Mouse (Mus musculus) hindbrain, embryonic 10.5 days (tissue): ENCODE measurements around the gene a. TPM values are rescaled to one million over a fixed set of nuclear protein-coding genes. Genes with fewer than 3 reads are reported as not detected.
A peak's percentile ranks its signal among the peaks of the same experiment; 100 is the strongest.
"Not testable (repeated sequence)": the region's sequence is repeated elsewhere in the genome, so short reads cannot be mapped to it uniquely, and the experiment has no call there.

Experiments
- DNase-seq: peaks from one replicate; pipeline ENCODE4 v3.0.0-alpha.2; 2017; ENCODE audit warnings: low spot score
- H3K27ac ChIP-seq: fragments of 300-500 bp; sonication (generic); 2 replicates; pipeline ENCODE4 v1.5.1; 2016; ENCODE audit warnings: mild to moderate bottlenecking, moderate library complexity
- H3K27me3 ChIP-seq: fragments of 300-500 bp; sonication (generic); 2 replicates; pipeline ENCODE4 v1.6.1; 2016; ENCODE audit warnings: mild to moderate bottlenecking; ENCODE audit not compliant: poor library complexity, insufficient read depth, severe bottlenecking
- H3K36me3 ChIP-seq: fragments of 300-500 bp; sonication (generic); 2 replicates; pipeline ENCODE4 v1.6.1; 2016; ENCODE audit warnings: mild to moderate bottlenecking, moderate library complexity
- H3K4me1 ChIP-seq: fragments of 300-500 bp; sonication (generic); replicated peaks from 2 replicates; pipeline ENCODE4 v1.6.1; 2016; ENCODE audit warnings: mild to moderate bottlenecking
- H3K4me3 ChIP-seq: fragments of 300-500 bp; sonication (generic); 2 replicates; pipeline ENCODE4 v1.5.1; 2016; ENCODE audit warnings: mild to moderate bottlenecking, moderate library complexity
- H3K9me3 ChIP-seq: fragments of 300-500 bp; sonication (generic); 2 replicates; pipeline ENCODE4 v1.6.1; 2016; ENCODE audit warnings: mild to moderate bottlenecking, moderate library complexity
- WGBS: fragments of 180-500 bp; shearing (Covaris S2); methylation state at CpG from one replicate; pipeline ENCODE4 v1.1.7; 2016; 5-methylcytosine and 5-hydroxymethylcytosine counted together
- polyA plus RNA-seq: library from polyadenylated mRNA; unstranded; fragments of >200 nt; fragmentation: Nextera tagmentation; extraction: Ambion mirVana; gene quantifications from 2 replicates; pipeline ENCODE4 v1.2.1, GENCODE M21; 2016

Gene a
- polyA plus RNA-seq, 1 experiment from 2014 or later, result 1.0 TPM

DNA sequence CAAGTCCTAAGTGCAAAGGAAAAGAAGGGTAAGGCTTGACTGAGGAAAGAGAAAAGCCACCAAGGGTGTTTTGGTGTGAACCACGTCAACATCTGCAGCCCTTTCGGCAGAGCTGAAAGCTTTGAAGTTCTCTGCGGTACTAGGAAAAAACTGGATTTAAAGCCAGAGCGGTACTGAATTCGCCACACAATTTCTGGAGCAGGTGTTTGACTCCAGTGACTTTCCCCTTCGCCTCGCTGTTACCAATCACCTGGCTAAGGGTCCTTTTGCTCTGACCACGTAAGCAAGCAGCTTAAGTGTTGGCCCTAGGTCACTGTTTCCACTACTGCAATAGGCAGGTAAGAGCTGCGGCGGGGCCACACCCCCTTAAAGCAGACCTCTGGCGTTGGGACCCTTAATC lies 214.3 kb downstream of the a start:
- no peaks in the 10 kb centered on the region for H3K4me1 ChIP-seq
- H3K4me3 ChIP-seq, result no peak overlapping the region
- H3K27ac ChIP-seq, result no peak overlapping the region
- no peak for DNase-seq
- 0 out of 2 replicates have a peak, but pooled peaks cover 3% of the 10 kb centered on the region for H3K27me3 ChIP-seq
- 90% methylated on average over 11 of the region's 11 CpGs for WGBS
- peaks cover 4% of the 10 kb centered on the region; the same call in 1 of the 2 replicates for H3K9me3 ChIP-seq
- no peaks in the 10 kb centered on the region for H3K36me3 ChIP-seq

DNA sequence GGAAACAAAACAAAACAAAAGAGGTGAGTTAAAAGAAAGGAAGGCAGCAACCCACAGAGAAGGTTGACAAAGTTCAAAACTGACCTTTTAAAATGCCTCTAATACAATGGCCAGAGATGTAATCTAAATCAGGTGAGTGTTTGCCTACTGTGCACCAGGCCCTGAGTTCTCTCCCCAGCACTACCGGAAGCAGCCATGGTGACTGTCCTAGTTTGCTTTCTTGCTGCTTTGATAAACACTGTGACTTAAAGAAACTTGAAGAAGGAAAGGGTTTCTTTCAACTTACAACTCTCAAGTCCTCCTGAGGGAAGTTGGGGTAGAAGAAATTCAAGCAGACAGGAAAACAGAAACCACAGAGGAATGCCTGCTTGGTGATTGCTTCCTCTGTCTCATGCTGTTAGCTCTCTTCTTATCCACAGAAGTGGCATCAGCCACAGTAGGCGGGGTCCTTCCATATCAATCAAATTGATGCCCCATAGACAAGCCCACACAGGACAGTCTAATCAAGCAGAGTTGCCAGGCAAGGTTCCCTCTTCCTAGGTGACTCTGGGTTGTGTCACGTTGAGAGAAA lies 220.0 kb downstream of the a start:
- WGBS, result 60% methylated on average over 3 of the region's 3 CpGs
- no peak for DNase-seq
- Histone ChIP-seq H3K27ac (no peak overlapping the region), H3K4me1 (no peaks in the 10 kb centered on the region), H3K36me3 (no peaks in the 10 kb centered on the region), H3K4me3 (no peak overlapping the region), H3K27me3 (peaks cover 19% of the 10 kb centered on the region), H3K9me3 (peaks cover 4% of the 10 kb centered on the region; the same call in 1 of the 2 replicates)

- 78% methylated on average over 6 of the region's 6 CpGs for WGBS
- no peak for DNase-seq
Observed at GRCm38 (mm10) chr2:155012991-155013390, 221.8 kb downstream of the a start.

DNA sequence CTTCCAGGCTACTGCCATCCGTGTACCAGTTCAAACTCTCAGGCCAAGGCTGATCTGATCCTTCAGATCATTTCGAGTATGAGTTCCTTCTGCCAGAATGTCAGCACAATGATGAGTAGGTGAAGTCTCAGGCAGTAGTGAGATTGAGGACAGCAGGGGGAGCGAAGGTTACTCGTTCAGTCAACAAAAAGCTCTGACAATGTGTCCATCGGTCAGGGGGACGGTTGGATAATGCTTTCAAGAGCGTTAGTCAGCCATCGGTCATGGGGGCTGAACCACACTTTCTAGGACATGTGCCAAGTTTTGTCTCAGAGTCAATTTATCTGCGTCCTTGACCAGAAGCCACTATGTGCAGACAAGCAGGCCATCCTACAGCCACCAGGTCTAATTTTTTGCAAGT lies 225.5 kb downstream of the a start:
- not testable (repeated sequence) for H3K27ac ChIP-seq, H3K36me3 ChIP-seq, H3K4me3 ChIP-seq, H3K9me3 ChIP-seq, DNase-seq
- Histone ChIP-seq H3K27me3 (peaks cover 37% of the 10 kb centered on the region), H3K4me1 (peaks cover 12% of the 10 kb centered on the region)
- WGBS, result 8% methylated on average over 8 of the region's 9 CpGs

More at GRCm38 (mm10) chr2:155012991-155013390, 221.8 kb downstream of the a start:
- H3K4me3 ChIP-seq, result no peak overlapping the region
- H3K36me3 ChIP-seq, result no peaks in the 10 kb centered on the region
- no peaks in the 10 kb centered on the region for H3K9me3 ChIP-seq
- H3K4me1 ChIP-seq, result no peaks in the 10 kb centered on the region
- peaks cover 19% of the 10 kb centered on the region for H3K27me3 ChIP-seq
- H3K27ac ChIP-seq, result no peak overlapping the region

DNA sequence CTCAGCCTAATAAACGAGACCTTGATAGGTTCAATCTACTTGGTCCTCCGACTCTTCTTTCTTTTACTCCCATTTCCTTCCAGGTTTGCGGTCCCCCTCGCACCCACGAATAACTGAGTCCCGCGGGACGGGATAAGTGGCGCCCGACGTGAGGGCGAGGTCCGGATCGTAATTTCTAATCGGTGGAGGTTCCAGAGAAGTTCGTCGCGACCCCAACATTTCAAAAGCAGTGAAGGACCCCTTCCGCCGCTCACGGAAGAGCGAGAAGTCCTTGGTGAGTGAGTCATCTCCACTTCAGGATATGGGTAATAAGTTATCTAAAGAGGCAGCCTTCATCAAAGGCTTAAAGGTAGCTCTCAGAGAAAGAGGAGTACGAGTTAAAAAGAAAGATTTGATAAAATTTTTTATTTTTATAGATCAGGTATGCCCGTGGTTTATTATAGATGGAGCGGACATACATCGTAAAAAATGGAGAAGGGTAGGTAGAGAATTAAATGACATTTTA lies 227.1 kb downstream of the a start, which contains the start of gene Gm14226:
Gene Gm14226, plus strand, starts transcription at position 16 of the 505 bp plus-strand sequence.
- Histone ChIP-seq H3K27ac (peak within 1 kb of the TSS; percentile 89), H3K27me3 (peaks cover 47% of the 10 kb centered on the region), H3K4me1 (peaks cover 12% of the 10 kb centered on the region), H3K4me3 (peak within 1 kb of the TSS; percentile 53)
- H3K36me3 ChIP-seq, H3K9me3 ChIP-seq, DNase-seq: not testable (repeated sequence)
- WGBS, result 1% methylated on average over 24 of the region's 26 CpGs

- Histone ChIP-seq H3K4me1 (peaks cover 12% of the 10 kb centered on the region), H3K36me3 (no peaks in the 10 kb centered on the region), H3K9me3 (no peaks in the 10 kb centered on the region), H3K4me3 (peak overlapping the region; percentile 53), H3K27ac (peak overlapping the region; percentile 89), H3K27me3 (peaks cover 45% of the 10 kb centered on the region)
- DNase-seq, result peak; percentile 86
- under 1% methylated on average over 38 of the region's 38 CpGs for WGBS
Observed at GRCm38 (mm10) chr2:155018762-155019641, 227.8 kb downstream of the a start.

- WGBS, result under 1% methylated on average over 22 of the region's 22 CpGs
Observed at GRCm38 (mm10) chr2:155019673-155020072, 228.5 kb downstream of the a start.

DNA sequence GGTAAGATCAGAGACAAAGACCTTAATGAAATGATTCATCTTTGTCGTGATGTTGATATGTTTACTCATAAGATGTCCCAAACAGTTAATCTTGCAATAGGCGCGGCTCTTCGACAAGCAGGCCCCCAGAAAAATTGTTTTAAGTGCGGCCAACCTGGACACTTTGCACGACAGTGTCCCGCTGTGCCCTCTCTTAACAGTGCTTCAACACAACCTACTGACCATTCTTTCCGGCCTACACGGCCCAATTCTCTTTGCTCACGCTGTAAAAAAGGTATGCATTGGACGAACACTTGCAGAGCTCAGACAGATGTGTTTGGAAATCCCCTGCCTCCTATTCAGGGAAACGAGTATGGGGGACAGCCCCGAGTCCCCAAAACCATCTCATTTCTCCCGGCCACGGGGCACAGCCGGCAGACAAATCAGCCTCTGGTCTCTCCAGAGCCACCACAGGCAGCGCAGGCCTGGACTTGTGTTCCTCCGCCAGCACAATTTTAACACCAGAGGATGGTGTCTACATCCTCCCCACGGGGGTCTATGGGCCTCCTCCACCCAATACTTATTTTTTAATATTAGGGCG lies 229.1 kb downstream of the a start:
- H3K9me3 ChIP-seq, result not testable (repeated sequence)
- DNase-seq, result peak; percentile 10
- peak overlapping the region; percentile 89 for H3K27ac ChIP-seq

More at GRCm38 (mm10) chr2:155019673-155020072, 228.5 kb downstream of the a start:
- peak; percentile 93 for DNase-seq
- peak overlapping the region; percentile 89 for H3K27ac ChIP-seq
- peaks cover 12% of the 10 kb centered on the region for H3K4me1 ChIP-seq
- peaks cover 38% of the 10 kb centered on the region for H3K27me3 ChIP-seq
- peak overlapping the region; percentile 53 for H3K4me3 ChIP-seq
- no peaks in the 10 kb centered on the region for H3K36me3 ChIP-seq
- H3K9me3 ChIP-seq, result no peaks in the 10 kb centered on the region

DNA sequence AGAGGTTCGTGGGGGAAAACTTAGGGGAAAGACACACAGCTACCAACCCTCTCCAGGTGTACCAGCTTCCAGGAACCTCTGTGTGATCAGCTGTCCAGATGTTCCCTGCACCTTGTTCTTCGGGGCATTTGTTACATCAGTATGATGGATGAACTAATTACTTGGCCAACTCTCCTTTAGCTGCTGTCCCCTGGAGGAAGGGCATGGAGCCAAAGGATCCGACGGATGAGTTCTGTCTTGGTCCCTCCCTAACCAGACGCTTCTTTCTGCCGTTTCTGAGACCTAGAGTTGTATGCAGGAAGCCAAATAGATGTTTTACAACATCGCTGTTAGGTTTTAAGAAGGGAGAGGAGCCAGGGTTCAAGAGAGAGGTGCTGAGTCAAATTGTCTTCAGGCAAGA lies 239.6 kb downstream of the a start:
- Histone ChIP-seq H3K4me3 (no peak overlapping the region), H3K27ac (no peak overlapping the region), H3K4me1 (0 out of 2 replicates have a peak, but pooled peaks cover 8% of the 10 kb centered on the region), H3K27me3 (no peaks in the 10 kb centered on the region; the same call in 1 of the 2 replicates), H3K9me3 (no peaks in the 10 kb centered on the region), H3K36me3 (no peaks in the 10 kb centered on the region)
- WGBS, result 81% methylated on average over 7 of the region's 7 CpGs
- DNase-seq, result no peak

More for the DNA sequence above, 229.1 kb downstream of the a start:
- H3K36me3 ChIP-seq, result not testable (repeated sequence)
- 15% methylated on average over 20 of the region's 20 CpGs for WGBS
- Histone ChIP-seq H3K4me1 (peaks cover 12% of the 10 kb centered on the region), H3K4me3 (peak overlapping the region; percentile 53; the same call in 1 of the 2 replicates), H3K27me3 (peaks cover 37% of the 10 kb centered on the region)

- Histone ChIP-seq H3K27me3 (no peaks in the 10 kb centered on the region; the same call in 1 of the 2 replicates), H3K27ac (no peak overlapping the region), H3K36me3 (no peaks in the 10 kb centered on the region), H3K4me1 (peaks cover 8% of the 10 kb centered on the region; the same call in 1 of the 2 replicates), H3K9me3 (no peaks in the 10 kb centered on the region), H3K4me3 (no peak overlapping the region)
- WGBS, result 47% methylated on average over 19 of the region's 19 CpGs
- no peak for DNase-seq
Observed at GRCm38 (mm10) chr2:155032938-155033710, 241.9 kb downstream of the a start.

- 75% methylated on average over 4 of the region's 4 CpGs for WGBS
- H3K4me3 ChIP-seq, result no peak overlapping the region
- no peak for DNase-seq
Observed at GRCm38 (mm10) chr2:155039956-155040355, 248.8 kb downstream of the a start.

DNA sequence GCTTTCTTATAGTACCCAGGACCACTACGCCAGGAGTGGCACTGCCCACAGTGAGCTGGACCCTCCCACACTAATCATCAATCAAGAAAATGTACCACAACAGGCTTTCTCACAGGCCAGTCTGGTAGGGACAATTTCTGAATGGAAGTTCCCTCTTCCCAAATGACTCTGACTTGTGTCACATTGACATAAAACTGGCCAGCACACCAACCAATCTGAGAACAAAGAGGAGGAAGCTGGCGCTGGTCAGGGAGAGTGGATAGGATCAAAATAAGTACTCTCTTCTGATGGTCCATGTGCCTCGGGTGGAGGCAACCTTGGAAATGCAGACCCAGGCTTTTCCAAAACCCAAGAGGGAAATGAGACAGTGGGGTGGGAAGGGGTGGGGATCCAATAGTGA lies 253.3 kb downstream of the a start:
- no peaks in the 10 kb centered on the region for H3K36me3 ChIP-seq
- no peak overlapping the region for H3K27ac ChIP-seq
- no peak overlapping the region for H3K4me3 ChIP-seq
- no peaks in the 10 kb centered on the region for H3K9me3 ChIP-seq
- DNase-seq, result no peak
- H3K4me1 ChIP-seq, result 0 out of 2 replicates have a peak, but pooled peaks cover 4% of the 10 kb centered on the region
- H3K27me3 ChIP-seq, result no peaks in the 10 kb centered on the region
- WGBS, result 84% methylated on average over 3 of the region's 3 CpGs

More at GRCm38 (mm10) chr2:155039956-155040355, 248.8 kb downstream of the a start:
- Histone ChIP-seq H3K9me3 (no peaks in the 10 kb centered on the region), H3K36me3 (no peaks in the 10 kb centered on the region), H3K27me3 (no peaks in the 10 kb centered on the region), H3K27ac (no peak overlapping the region), H3K4me1 (peaks cover 4% of the 10 kb centered on the region; the same call in 1 of the 2 replicates)
